Comparison of ENCODE assay signal across 17 mouse cellular contexts in the genomic region with DNA sequence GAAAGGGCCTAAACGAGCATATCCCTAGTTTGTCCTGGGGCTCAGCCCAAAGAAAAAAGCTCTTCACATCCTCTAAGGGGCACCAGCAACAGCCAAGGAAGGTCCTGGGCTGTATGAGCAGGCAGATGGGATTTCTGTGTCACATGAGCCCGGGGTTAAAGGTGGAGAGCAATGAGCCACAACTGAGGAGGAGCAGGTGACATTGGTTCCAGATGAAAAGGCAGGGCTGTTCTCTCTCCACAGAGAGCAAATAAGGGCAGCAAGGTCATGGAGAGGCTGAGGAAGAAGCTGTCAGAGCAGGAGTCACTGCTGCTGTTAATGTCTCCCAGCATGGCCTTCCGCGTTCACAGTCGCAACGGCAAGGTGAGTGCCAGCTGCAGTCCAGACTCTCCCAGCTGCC. TPM values are rescaled to one million over a fixed set of nuclear protein-coding genes. Genes with fewer than 3 reads are reported as not detected.
A peak's percentile ranks its signal among the peaks of the same experiment; 100 is the strongest.
DNase-seq lines count a peak whose midpoint lies in the region; ATAC-seq and TF ChIP-seq lines count a peak whose summit lies in the region.
"Had no signal": no experiment of that assay in that cellular context is flagged by ENCODE, and none has a peak within 500 bp of the region (broad histone marks: within the 10 kb centered on the region; RNA-seq: fewer than 3 reads in every experiment).

No protein-coding gene starts in this region.

- no peaks in the 10 kb centered on the region for H3K9me3 ChIP-seq in hindbrain, embryonic 10.5 days
- no peaks in the 10 kb centered on the region for H3K9me3 ChIP-seq in hindbrain, postnatal 0 days (ENCODE audit: low read length)
- H3K9me3 ChIP-seq: forebrain, embryonic 12.5 days; heart, embryonic 10.5 days had no signal

- intact Hi-C loops in heart, postnatal 36 days (cut with DNase I), result no loop called here

- H3K4me3 ChIP-seq in hindbrain, embryonic 10.5 days, result no peak overlapping the region
- no peak overlapping the region for H3K4me3 ChIP-seq in hindbrain, postnatal 0 days (ENCODE audit: low read length)
- H3K4me3 ChIP-seq: forebrain, embryonic 12.5 days; heart, embryonic 10.5 days had no signal

- H3K9ac ChIP-seq in hindbrain, postnatal 0 days (replicated peaks; ENCODE audit: low read length), result no peak overlapping the region
- H3K9ac ChIP-seq: forebrain, embryonic 12.5 days; liver, postnatal 0 days had no signal

- ATAC-seq in hindbrain, postnatal 0 days, result no peak
- ATAC-seq: liver, postnatal 0 days had no signal

- H3K27me3 ChIP-seq in hindbrain, embryonic 10.5 days (ENCODE audit: insufficient read depth, poor library complexity, severe bottlenecking), result no peaks in the 10 kb centered on the region
- no peaks in the 10 kb centered on the region for H3K27me3 ChIP-seq in hindbrain, postnatal 0 days (ENCODE audit: insufficient read depth, low read length)
- H3K27me3 ChIP-seq: forebrain, embryonic 12.5 days had no signal

- no peak overlapping the region for H3K4me2 ChIP-seq in hindbrain, postnatal 0 days (ENCODE audit: low read depth, low read length)
- H3K4me2 ChIP-seq: forebrain, embryonic 12.5 days; midbrain, embryonic 11.5 days had no signal

- 70% methylated on average over 6 of the region's 6 CpGs for WGBS in hindbrain, embryonic 10.5 days
- 70% methylated on average over 6 of the region's 6 CpGs for WGBS in hindbrain, postnatal 0 days

- TF ChIP-seq CTCF in hindbrain, postnatal 0 days (IDR thresholded peaks at IDR 0.05; ENCODE audit: low read depth), result no peak

- DNase-seq in hindbrain, embryonic 10.5 days (ENCODE audit: low spot score), result peak; percentile 29
- no peak for DNase-seq in hindbrain, postnatal 0 days (ENCODE audit: low spot score)
- peak; percentile 42 for DNase-seq in embryo, embryonic 10.5 days (ENCODE audit: low spot score)
- DNase-seq in kidney, adult 18-20 months, result peak; percentile 64
- peak; percentile 51 for DNase-seq in kidney, postnatal 10 days
- no peak for DNase-seq in frontal cortex, postnatal 36 days (ENCODE audit: low spot score in 2 of 2)
- no peak for DNase-seq in heart, postnatal 36 days
- no peak for DNase-seq in cerebellum, adult 9-11 months
- DNase-seq: adrenal gland, postnatal 10 days; cerebellum, adult 11-12 months; heart, postnatal 14 days; liver, postnatal 0 days; right cerebral cortex, adult 18-20 months; thymus, adult 18-20 months had no signal

- peaks cover 34% of the 10 kb centered on the region for H3K4me1 ChIP-seq in hindbrain, embryonic 10.5 days (replicated peaks)
- H3K4me1 ChIP-seq in hindbrain, postnatal 0 days (ENCODE audit: insufficient read depth, low read length), result no peaks in the 10 kb centered on the region
- H3K4me1 ChIP-seq: forebrain, embryonic 12.5 days had no signal

- H3K36me3 ChIP-seq in hindbrain, embryonic 10.5 days, result peaks cover 90% of the 10 kb centered on the region
- H3K36me3 ChIP-seq in hindbrain, postnatal 0 days (ENCODE audit: insufficient read depth, low read length), result peaks cover 29% of the 10 kb centered on the region

- H3K27ac ChIP-seq in hindbrain, embryonic 10.5 days, result no peak overlapping the region
- H3K27ac ChIP-seq in hindbrain, postnatal 0 days, result no peak overlapping the region
- H3K27ac ChIP-seq: forebrain, embryonic 12.5 days; heart, embryonic 10.5 days had no signal

RNA-seq across cellular contexts. Expression of gene Specc1l, which starts 55.0 kb away (rescaled TPM):
- polyA plus RNA-seq in hindbrain, embryonic 10.5 days (2016; fragmentation: Nextera tagmentation; extraction: Ambion mirVana), result 38.5 and 38.8 TPM in 2 replicates
- total RNA-seq in hindbrain, postnatal 0 days (2014; rRNA removed), result 36.3 and 42.2 TPM in 2 replicates
- polyA plus RNA-seq in hindbrain, postnatal 0 days (2015; fragmentation: Nextera tagmentation; extraction: Ambion mirVana), result 22.3 and 23.4 TPM in 2 replicates
- total RNA-seq in heart, postnatal 36 days (2021), result 10 to 100 TPM; 42.7 to 43.1 TPM

Comparison
In these comparisons a context has a peak if more than half of its experiments do, and no peak if none do; other contexts are left out.
1. DNase-seq: peak in hindbrain, embryonic 10.5 days (single experiment), embryo, embryonic 10.5 days (single experiment), kidney, adult 18-20 months (single experiment) and kidney, postnatal 10 days (single experiment); none in hindbrain, postnatal 0 days (single experiment), frontal cortex, postnatal 36 days (0 of 2), heart, postnatal 36 days (0 of 2) and cerebellum, adult 9-11 months (single experiment).